Mouse (Mus musculus): Measurements from ENCODE around the gene Ubd.
A peak's percentile ranks its signal among the peaks of the same experiment; 100 is the strongest.
"Not testable (repeated sequence)": the region's sequence is repeated elsewhere in the genome, so short reads cannot be mapped to it uniquely, and the experiment has no call there.

Ubd gene

GRCm38 (mm10) chr17:37193656-37194055 is at the start of gene Ubd:
TSS of gene Ubd (plus strand) at chr17:37193892.
- no peak for DNase-seq

GRCm38 (mm10) chr17:37161394-37161793 is 32.3 kb upstream of the Ubd start, which contains the start of gene Olfr93:
TSS of gene Olfr93 (minus strand) at chr17:37161494.
- no peak for DNase-seq

GRCm38 (mm10) chr17:37185474-37185873 is 8.2 kb upstream of the Ubd start:
- DNase-seq, result no peak

GRCm38 (mm10) chr17:37190711-37191110 is 3.0 kb upstream of the Ubd start:
- peak; percentile 66 to 71 for DNase-seq

DNA sequence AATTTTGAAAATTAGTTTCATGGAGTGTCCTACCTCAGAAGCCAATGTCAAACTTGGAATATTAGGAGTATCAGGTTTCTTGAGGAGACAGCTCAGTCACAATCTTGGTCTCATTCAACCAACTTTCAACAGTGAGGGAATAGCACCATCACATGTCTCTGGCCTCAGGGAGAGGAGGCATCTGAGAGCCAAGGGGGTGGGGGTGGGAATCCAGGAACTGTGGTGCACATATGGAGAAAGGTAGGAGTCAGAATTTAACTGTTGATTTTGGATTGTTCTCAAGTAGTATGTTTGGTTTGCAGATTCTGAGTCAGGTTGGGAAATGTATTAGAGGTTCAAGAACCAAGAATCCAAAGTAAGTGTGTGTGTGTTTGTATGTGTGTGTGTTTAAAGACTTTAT is 660 bp upstream of the Ubd start:
- no peak for DNase-seq

GRCm38 (mm10) chr17:37194782-37195181 is 1.1 kb downstream of the Ubd start:
- no peak for DNase-seq

DNA sequence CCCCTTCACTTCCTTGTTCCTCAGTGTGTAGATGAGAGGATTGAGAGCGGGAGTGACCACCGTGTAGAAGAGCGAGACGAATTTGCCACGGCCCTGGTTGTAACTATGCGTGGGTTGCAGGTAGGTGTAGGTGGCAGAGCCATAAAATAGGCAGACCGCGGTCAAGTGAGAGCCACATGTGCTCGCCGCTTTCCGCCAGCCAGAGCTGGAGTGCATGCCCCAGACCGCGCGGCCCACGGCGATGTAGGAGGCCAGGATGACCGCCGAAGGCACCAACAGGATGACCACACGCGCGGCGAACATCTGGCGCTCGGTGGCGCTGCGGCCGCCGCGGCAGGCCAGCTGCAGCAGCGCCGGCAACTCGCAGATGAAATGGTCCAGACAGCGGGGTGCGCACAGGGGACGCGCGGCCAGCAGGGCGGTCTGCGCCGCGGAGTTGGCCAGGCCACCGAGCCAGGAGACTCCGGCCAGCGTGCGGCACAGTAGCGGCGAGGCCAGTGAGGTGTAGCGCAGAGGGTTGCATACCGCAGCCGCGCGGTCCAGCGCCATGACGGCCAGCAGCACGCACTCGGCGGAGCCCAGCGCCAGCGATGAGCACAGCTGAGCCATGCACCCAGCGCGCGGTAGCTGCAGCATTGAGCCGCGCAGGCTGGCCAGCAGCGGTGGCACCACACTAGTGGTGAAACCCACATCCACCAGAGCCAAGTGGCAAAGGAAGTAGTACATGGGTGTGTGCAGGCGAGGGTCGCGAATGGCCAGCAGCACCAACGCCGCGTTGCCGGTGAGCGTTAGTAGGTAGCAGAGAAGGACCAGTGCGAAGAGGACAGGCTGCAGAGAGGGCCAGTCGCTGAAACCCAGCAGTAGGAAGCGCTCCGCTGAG is 3.4 kb downstream of the Ubd start:
- DNase-seq, result no peak

DNA sequence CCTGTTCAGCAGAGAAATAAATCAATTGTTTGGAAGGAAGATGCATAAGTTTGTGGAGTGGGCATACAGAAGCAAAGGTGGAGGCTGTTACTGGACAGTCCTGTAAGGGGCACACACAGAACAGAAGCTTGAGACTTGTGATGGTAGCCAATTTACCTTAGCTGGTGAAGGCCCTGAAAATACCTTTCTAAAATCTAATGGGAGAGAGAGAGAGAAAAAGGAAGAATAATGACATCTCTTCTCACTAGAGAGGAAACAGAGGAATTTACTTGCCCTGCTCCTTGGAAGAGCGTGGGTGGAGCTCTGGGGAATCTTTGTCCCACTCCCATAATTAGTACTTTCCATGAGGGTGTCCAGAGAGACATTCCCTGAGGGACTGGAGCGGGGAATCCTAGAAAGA is 7.2 kb downstream of the Ubd start, which contains the start of gene Olfr94:
TSS of gene Olfr94 (minus strand) at position 101 of the 400 bp plus-strand sequence.
- DNase-seq, result no peak

DNA sequence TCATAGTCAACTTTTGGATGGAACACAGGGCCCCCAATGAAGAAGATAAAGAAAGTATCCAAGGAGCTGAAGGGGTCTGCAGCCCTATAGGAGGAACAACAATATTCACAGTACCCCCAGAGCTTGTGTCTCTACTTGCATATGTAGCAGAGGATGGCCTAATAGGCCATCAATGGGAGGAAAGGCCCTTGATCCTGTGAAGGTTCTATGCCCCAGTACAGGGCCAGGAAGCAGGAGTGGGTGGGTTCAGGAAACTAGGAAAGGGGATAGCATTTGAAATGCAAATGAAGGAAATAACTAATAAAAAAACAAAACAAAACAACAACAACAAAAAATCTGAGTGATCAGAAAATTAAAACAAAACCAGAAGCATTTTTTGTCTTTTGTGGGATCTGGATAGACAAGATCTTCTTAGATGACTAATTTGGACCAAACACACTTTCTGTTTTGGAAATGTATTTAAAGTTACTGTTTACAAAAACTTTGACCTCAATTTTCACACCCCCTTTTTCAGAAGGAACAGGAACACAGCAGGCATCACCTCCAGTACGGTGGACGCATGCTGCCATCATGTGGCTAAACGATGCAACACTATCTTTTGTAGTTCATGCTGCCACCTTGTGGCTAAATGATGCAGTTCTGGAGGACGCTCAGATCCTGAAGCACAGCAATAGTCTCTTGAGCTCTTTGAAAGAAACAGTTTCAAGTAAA is 9.7 kb downstream of the Ubd start:
- DNase-seq, result peak; percentile 63 to 85

DNA sequence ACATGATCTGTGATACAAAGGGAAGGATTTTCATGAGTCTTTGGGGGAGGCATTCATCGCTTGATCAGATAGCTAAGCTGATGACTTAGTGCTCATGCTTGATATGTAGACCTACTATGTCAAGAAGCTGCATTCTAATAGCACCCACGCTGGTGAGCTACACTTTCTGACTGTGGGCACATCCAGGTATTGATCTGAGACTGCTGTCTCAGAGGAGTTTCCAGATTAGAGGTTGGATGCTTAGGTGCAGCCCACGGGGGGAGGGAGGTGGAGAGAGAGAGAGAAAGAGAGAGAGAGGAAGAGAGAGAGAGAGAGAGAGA is 10.2 kb downstream of the Ubd start:
- DNase-seq, result no peak

DNA sequence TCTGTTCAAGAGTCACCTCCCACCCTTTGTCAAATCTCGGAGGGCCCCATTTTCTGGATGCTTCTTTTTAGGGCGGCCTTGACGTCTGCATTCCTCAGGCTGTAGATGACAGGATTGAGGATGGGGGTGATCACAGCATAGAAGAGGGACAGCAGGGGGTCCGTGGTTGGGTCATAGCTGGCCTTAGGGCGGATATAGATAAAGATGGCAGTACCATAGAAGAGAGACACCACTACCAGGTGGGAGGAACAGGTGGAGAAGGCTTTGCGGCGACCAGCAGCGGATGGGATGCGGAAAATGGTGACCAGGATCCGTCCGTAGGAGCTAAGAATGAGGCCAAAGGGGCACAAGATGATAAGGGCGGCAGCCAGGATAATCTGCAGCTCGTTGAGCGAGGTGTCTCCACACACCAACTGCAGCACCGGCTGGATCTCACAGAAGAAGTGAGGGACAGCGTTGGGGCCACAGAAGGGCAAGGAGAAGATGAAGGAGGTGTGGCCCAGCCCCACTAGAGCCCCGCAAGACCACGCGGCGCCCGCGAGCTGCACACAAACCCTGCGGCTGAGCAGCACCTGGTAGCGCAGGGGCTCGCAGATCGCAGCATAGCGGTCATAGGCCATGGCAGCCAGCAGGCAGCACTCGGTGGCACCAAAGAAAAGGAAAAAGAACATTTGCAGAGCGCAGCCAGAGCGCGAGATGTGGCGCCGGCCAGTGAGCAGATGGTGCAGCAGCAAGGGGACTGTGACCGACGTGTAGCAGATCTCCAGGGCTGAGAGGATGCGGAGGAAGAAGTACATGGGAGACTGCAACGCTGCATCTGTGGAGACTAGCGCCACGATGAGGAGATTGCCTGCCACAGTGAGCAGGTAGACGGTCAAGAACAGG is 17.4 kb downstream of the Ubd start:
- no peak for DNase-seq

DNA sequence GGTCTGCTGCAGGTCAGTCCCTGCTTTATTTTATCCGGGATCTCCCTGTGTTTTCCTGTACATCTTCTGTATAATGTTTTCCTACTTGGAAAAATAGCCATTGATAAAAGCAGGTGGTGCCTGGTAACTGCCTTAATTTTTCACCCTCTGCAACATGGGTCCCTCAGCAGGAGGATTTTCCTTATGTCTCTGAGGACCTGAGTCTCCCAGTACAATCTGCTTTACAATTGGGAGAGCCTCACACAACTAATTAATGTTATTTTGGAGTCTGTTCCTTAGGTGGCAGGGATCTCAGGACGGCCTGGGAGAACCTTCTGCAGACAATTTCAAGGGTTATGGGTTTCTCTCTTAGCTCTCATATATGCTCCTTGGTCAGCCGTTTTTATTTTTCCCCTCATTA is 19.3 kb downstream of the Ubd start, which contains the start of gene Olfr95:
TSS of gene Olfr95 (minus strand) at position 101 of the 400 bp plus-strand sequence.
- DNase-seq, result no peak

GRCm38 (mm10) chr17:37218486-37218885 is 24.8 kb downstream of the Ubd start:
- no peak for DNase-seq

- no peak for DNase-seq
These were observed 26.2 kb downstream of the Ubd start, which contains the start of gene Olfr96 for GRCm38 (mm10) chr17:37219846-37220245. TSS of gene Olfr96 (plus strand) at chr17:37220146.

DNA sequence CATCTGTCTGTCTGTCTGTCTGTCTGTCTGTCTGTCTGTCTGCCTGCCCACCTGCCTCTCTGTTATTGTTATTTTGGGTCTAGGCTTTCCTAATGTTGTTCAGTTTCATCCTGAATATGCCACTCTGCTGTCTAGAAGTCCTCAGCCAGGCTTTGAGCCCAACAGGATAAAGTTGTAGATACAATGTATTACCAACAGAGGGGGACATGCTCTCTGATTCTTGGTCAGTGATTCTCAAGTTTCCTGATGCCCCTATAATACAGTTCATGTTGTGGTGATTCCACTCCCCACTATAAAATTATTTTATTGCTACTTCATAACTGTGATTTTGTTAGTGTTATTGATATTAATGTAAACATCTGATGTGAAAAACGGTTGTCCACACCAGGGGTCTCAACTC is 28.2 kb downstream of the Ubd start:
- no peak for DNase-seq

DNA sequence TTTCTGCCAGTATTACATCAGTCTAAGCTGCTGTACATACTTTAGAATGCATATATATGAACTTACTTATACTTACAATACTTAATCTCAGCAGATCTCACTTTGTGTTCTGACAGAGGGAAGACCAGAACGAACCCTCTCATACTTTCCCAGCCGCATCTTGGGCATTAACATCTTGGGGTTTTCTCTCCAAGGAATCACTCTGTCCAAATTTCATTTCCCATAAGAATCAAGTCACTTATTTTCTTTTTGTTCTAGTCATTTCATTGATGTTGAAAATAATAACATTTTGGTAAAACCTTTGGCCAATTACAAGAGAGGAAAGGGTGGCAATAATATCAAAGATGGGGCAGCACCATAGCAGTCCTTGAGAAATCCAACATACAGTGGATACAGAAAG is 43.5 kb downstream of the Ubd start, which contains the start of gene Olfr97:
TSS of gene Olfr97 (minus strand) at position 101 of the 400 bp plus-strand sequence.
- not testable (repeated sequence) for DNase-seq

- no peak for DNase-seq
These were observed 48.5 kb downstream of the Ubd start for GRCm38 (mm10) chr17:37242198-37242597.
